11 mouse cellular contexts compared by ENCODE assay signal in genomic region chr5:30765596-30766370, GRCm38 (mm10). TPM values are rescaled to one million over a fixed set of nuclear protein-coding genes. Genes with fewer than 3 reads are reported as not detected.
A peak's percentile ranks its signal among the peaks of the same experiment; 100 is the strongest.
DNase-seq lines count a peak whose midpoint lies in the region; ATAC-seq lines count a peak whose summit lies in the region.
"Had no signal": no experiment of that assay in that cellular context is flagged by ENCODE, and none has a peak within 500 bp of the region (broad histone marks: within the 10 kb centered on the region; RNA-seq: fewer than 3 reads in every experiment).

No protein-coding gene starts in this region.

- H3K4me1 ChIP-seq in hindbrain, embryonic 10.5 days (replicated peaks) = peaks cover 70% of the 10 kb centered on the region
- H3K4me1 ChIP-seq in hindbrain, embryonic 11.5 days (replicated peaks; ENCODE audit: control insufficient read depth, insufficient read depth, low read length) = peaks cover 22% of the 10 kb centered on the region
- H3K4me1 ChIP-seq in forebrain, embryonic 11.5 days (replicated peaks; ENCODE audit: control insufficient read depth, insufficient read depth, low read length) = peaks cover 12% of the 10 kb centered on the region
- H3K4me1 ChIP-seq in hindbrain, embryonic 16.5 days (ENCODE audit: control insufficient read depth, insufficient read depth, low read depth, low read length) = peaks cover 53% of the 10 kb centered on the region

- peak overlapping the region; percentile 72 for H3K27ac ChIP-seq in hindbrain, embryonic 10.5 days
- no peak overlapping the region for H3K27ac ChIP-seq in hindbrain, embryonic 11.5 days (ENCODE audit: low read depth, low read length)
- 0 out of 2 replicates have a peak overlapping the region, but pooled peaks have one; percentile 15 for H3K27ac ChIP-seq in forebrain, embryonic 11.5 days (ENCODE audit: low read depth, low read length)
- peak overlapping the region; percentile 64 for H3K27ac ChIP-seq in hindbrain, embryonic 16.5 days (ENCODE audit: low read depth, low read length)

- H3K27me3 ChIP-seq in hindbrain, embryonic 10.5 days (ENCODE audit: insufficient read depth, poor library complexity, severe bottlenecking) = no peaks in the 10 kb centered on the region
- H3K27me3 ChIP-seq in hindbrain, embryonic 11.5 days (ENCODE audit: control insufficient read depth, insufficient read depth, low read length) = no peaks in the 10 kb centered on the region
- no peaks in the 10 kb centered on the region for H3K27me3 ChIP-seq in forebrain, embryonic 11.5 days (ENCODE audit: control insufficient read depth, insufficient read depth, low read length)
- no peaks in the 10 kb centered on the region for H3K27me3 ChIP-seq in hindbrain, embryonic 16.5 days (replicated peaks; ENCODE audit: control insufficient read depth, insufficient read depth, low read length)

- no peak overlapping the region for H3K4me3 ChIP-seq in hindbrain, embryonic 10.5 days
- no peak overlapping the region for H3K4me3 ChIP-seq in hindbrain, embryonic 11.5 days (ENCODE audit: low read depth, low read length)
- no peak overlapping the region for H3K4me3 ChIP-seq in forebrain, embryonic 11.5 days (ENCODE audit: low read depth, low read length)
- H3K4me3 ChIP-seq in hindbrain, embryonic 16.5 days (ENCODE audit: low read length) = no peak overlapping the region

- H3K9ac ChIP-seq in hindbrain, embryonic 11.5 days (ENCODE audit: low read depth, low read length) = no peak overlapping the region
- no peak overlapping the region; the same call in 1 of the 2 replicates for H3K9ac ChIP-seq in forebrain, embryonic 11.5 days (ENCODE audit: low read length)
- no peak overlapping the region for H3K9ac ChIP-seq in hindbrain, embryonic 16.5 days (ENCODE audit: low read depth, low read length)

- H3K36me3 ChIP-seq in hindbrain, embryonic 10.5 days = peaks cover 67% of the 10 kb centered on the region
- peaks cover 2% of the 10 kb centered on the region; the same call in 1 of the 2 replicates for H3K36me3 ChIP-seq in hindbrain, embryonic 11.5 days (ENCODE audit: control insufficient read depth, insufficient read depth, low read length)
- H3K36me3 ChIP-seq in forebrain, embryonic 11.5 days (ENCODE audit: control insufficient read depth, insufficient read depth, low read length) = no peaks in the 10 kb centered on the region
- H3K36me3 ChIP-seq in hindbrain, embryonic 16.5 days (ENCODE audit: control insufficient read depth, insufficient read depth, low read length) = 0 out of 2 replicates have a peak, but pooled peaks cover 2% of the 10 kb centered on the region

- no peak for DNase-seq in hindbrain, embryonic 10.5 days (ENCODE audit: low spot score)
- no peak for DNase-seq in hindbrain, embryonic 11.5 days (ENCODE audit: low spot score)
- peak; percentile 65 for DNase-seq in brain, adult 2 months (ENCODE audit: low read depth, low spot score)
- DNase-seq in forebrain, embryonic 11.5 days (ENCODE audit: low spot score) = no peak
- no peak for DNase-seq in spleen, adult 18-20 months
- no peak for DNase-seq in gastrocnemius, adult 8-10 months (ENCODE audit: low spot score in 2 of 2)
- DNase-seq in embryo, embryonic 10.5 days (ENCODE audit: low spot score) = no peak
- DNase-seq: cerebellum, adult 9-10 months had no signal

- no peak for ATAC-seq in hindbrain, embryonic 11.5 days (ENCODE audit: low FRiP score)
- no peak for ATAC-seq in forebrain, embryonic 11.5 days (replicated peaks; ENCODE audit: low FRiP score)
- peak; percentile 53 for ATAC-seq in hindbrain, embryonic 16.5 days

- no peaks in the 10 kb centered on the region for H3K9me3 ChIP-seq in hindbrain, embryonic 10.5 days
- no peaks in the 10 kb centered on the region for H3K9me3 ChIP-seq in hindbrain, embryonic 11.5 days (ENCODE audit: control insufficient read depth, low read length)
- no peaks in the 10 kb centered on the region for H3K9me3 ChIP-seq in forebrain, embryonic 11.5 days (ENCODE audit: control insufficient read depth, low read length)
- H3K9me3 ChIP-seq in hindbrain, embryonic 16.5 days (ENCODE audit: control insufficient read depth, low read length) = no peaks in the 10 kb centered on the region

- 71% methylated on average over 12 of the region's 12 CpGs for WGBS in hindbrain, embryonic 10.5 days
- 74% methylated on average over 12 of the region's 12 CpGs for WGBS in hindbrain, embryonic 11.5 days
- WGBS in forebrain, embryonic 11.5 days = 74% methylated on average over 12 of the region's 12 CpGs
- 53% methylated on average over 12 of the region's 12 CpGs for WGBS in hindbrain, embryonic 16.5 days

- no peak overlapping the region for H3K4me2 ChIP-seq in hindbrain, embryonic 11.5 days (replicated peaks; ENCODE audit: low read depth, low read length)
- no peak overlapping the region for H3K4me2 ChIP-seq in forebrain, embryonic 11.5 days (ENCODE audit: low read depth, low read length, severe bottlenecking)
- H3K4me2 ChIP-seq in hindbrain, embryonic 16.5 days (ENCODE audit: low read length) = no peak overlapping the region

RNA-seq across cellular contexts. Expression of gene Mapre3, which starts 48.7 kb away (rescaled TPM):
- polyA plus RNA-seq in hindbrain, embryonic 10.5 days (2016; fragmentation: Nextera tagmentation; extraction: Ambion mirVana) = 21.1 and 41.8 TPM in 2 replicates
- 34.1 and 38.2 TPM in 2 replicates for polyA plus RNA-seq in hindbrain, embryonic 11.5 days (2014; fragmentation: Nextera tagmentation; extraction: Ambion mirVana)
- 37.5 and 39.7 TPM in 2 replicates for polyA plus RNA-seq in forebrain, embryonic 11.5 days (2014; fragmentation: Nextera tagmentation; extraction: Ambion mirVana)
- polyA plus RNA-seq in hindbrain, embryonic 16.5 days (2015; fragmentation: Nextera tagmentation; extraction: Ambion mirVana) = 151 and 153 TPM in 2 replicates
- 100 to 1,000 TPM in 1 of 4 experiments, 10 to 100 TPM in 3; 88.7 to 101 (median 92.6) TPM for total RNA-seq in gastrocnemius, adult 8-10 months (2022)
- total RNA-seq: granulocyte monocyte progenitor cell, adult 5-6 weeks had no signal

RNA-seq across cellular contexts. Expression of gene Dpysl5, which starts 54.4 kb away (rescaled TPM):
- polyA plus RNA-seq in hindbrain, embryonic 10.5 days (2016; fragmentation: Nextera tagmentation; extraction: Ambion mirVana) = 87.4 and 151 TPM in 2 replicates
- polyA plus RNA-seq in hindbrain, embryonic 11.5 days (2014; fragmentation: Nextera tagmentation; extraction: Ambion mirVana) = 86.1 and 90.1 TPM in 2 replicates
- polyA plus RNA-seq in forebrain, embryonic 11.5 days (2014; fragmentation: Nextera tagmentation; extraction: Ambion mirVana) = 91.8 and 97.0 TPM in 2 replicates
- polyA plus RNA-seq in hindbrain, embryonic 16.5 days (2015; fragmentation: Nextera tagmentation; extraction: Ambion mirVana) = 200 and 274 TPM in 2 replicates
- total RNA-seq in gastrocnemius, adult 8-10 months (2022) = 1 to 10 TPM in 3 of 4 experiments, under 1 TPM in 1; 0.97 to 1.6 (median 1.4) TPM
- total RNA-seq: granulocyte monocyte progenitor cell, adult 5-6 weeks; liver, adult 2 months had no signal
